ENCODE assay signal across 23 mouse cellular contexts in genomic region chr12:104279056-104279435, GRCm38 (mm10). TPM values are rescaled to one million over a fixed set of nuclear protein-coding genes. Genes with fewer than 3 reads are reported as not detected.
DNase-seq lines count a peak whose midpoint lies in the region; ATAC-seq lines count a peak whose summit lies in the region.
"Had no signal": no experiment of that assay in that cellular context is flagged by ENCODE, and none has a peak within 500 bp of the region (broad histone marks: within the 10 kb centered on the region; RNA-seq: fewer than 3 reads in every experiment).

No protein-coding gene starts in this region.

- H3K36me3 ChIP-seq in forebrain, embryonic 14.5 days (ENCODE audit: control insufficient read depth, insufficient read depth, low read length), result no peaks in the 10 kb centered on the region
- no peaks in the 10 kb centered on the region for H3K36me3 ChIP-seq in midbrain, embryonic 15.5 days (replicated peaks)
- H3K36me3 ChIP-seq in heart, embryonic 11.5 days (ENCODE audit: control insufficient read depth, insufficient read depth, low read length), result no peaks in the 10 kb centered on the region
- H3K36me3 ChIP-seq: embryonic facial prominence, embryonic 12.5 days; heart, embryonic 10.5 days; intestine, embryonic 15.5 days; lung, embryonic 15.5 days had no signal

- 2% methylated on average over 3 of the region's 3 CpGs for WGBS in forebrain, embryonic 14.5 days
- 9% methylated on average over 3 of the region's 3 CpGs for WGBS in midbrain, embryonic 15.5 days
- 16% methylated on average over 3 of the region's 3 CpGs for WGBS in heart, embryonic 11.5 days (ENCODE audit: insufficient replicate concordance)

- ATAC-seq in forebrain, embryonic 14.5 days, result peak; percentile 84
- ATAC-seq in midbrain, embryonic 15.5 days (replicated peaks), result peak; percentile 75; the same call in 1 of the 2 replicates
- no peak for ATAC-seq in heart, embryonic 11.5 days (replicated peaks; ENCODE audit: insufficient number of reproducible peaks, low FRiP score, low TSS enrichment)
- ATAC-seq: intestine, embryonic 15.5 days; Patski had no signal

- no peak overlapping the region for H3K9ac ChIP-seq in forebrain, embryonic 14.5 days (ENCODE audit: low read length)
- H3K9ac ChIP-seq in midbrain, embryonic 15.5 days, result no peak overlapping the region
- H3K9ac ChIP-seq in heart, embryonic 11.5 days (ENCODE audit: low read depth, low read length), result no peak overlapping the region
- H3K9ac ChIP-seq: embryonic facial prominence, embryonic 12.5 days; hindbrain, embryonic 14.5 days; intestine, embryonic 15.5 days; lung, embryonic 15.5 days had no signal

- DNase-seq in embryo, embryonic 10 days (ENCODE audit: low spot score), result peak; percentile 18
- DNase-seq in embryo, embryonic 9.5 days (ENCODE audit: extremely low spot score), result no peak
- DNase-seq in retina, postnatal 1 day, result peak; percentile 7
- DNase-seq in retina, embryonic 14.5 days (ENCODE audit: low spot score), result no peak
- peak; percentile 58 for DNase-seq in forebrain, embryonic 14.5 days (ENCODE audit: low spot score)
- no peak for DNase-seq in kidney, adult 11 months
- DNase-seq: adrenal gland, postnatal 10 days; cerebellum, adult 11-12 months; cerebellum, postnatal 14 days; gastrocnemius, postnatal 36 days; heart, postnatal 10 days; kidney, postnatal 36 days had no signal

- H3K27me3 ChIP-seq in forebrain, embryonic 14.5 days (replicated peaks; ENCODE audit: control insufficient read depth, insufficient read depth, low read length), result no peaks in the 10 kb centered on the region
- no peaks in the 10 kb centered on the region for H3K27me3 ChIP-seq in midbrain, embryonic 15.5 days (replicated peaks)
- no peaks in the 10 kb centered on the region for H3K27me3 ChIP-seq in heart, embryonic 11.5 days (ENCODE audit: control insufficient read depth, insufficient read depth, low read length)
- H3K27me3 ChIP-seq: embryonic facial prominence, embryonic 12.5 days; intestine, embryonic 15.5 days; lung, embryonic 15.5 days; Patski had no signal

- no peaks in the 10 kb centered on the region; the same call in 1 of the 2 replicates for H3K4me1 ChIP-seq in forebrain, embryonic 14.5 days (ENCODE audit: control insufficient read depth, insufficient read depth, low read length)
- H3K4me1 ChIP-seq in midbrain, embryonic 15.5 days, result 0 out of 2 replicates have a peak, but pooled peaks cover 4% of the 10 kb centered on the region
- no peaks in the 10 kb centered on the region for H3K4me1 ChIP-seq in heart, embryonic 11.5 days (ENCODE audit: control insufficient read depth, insufficient read depth, low read length)
- H3K4me1 ChIP-seq: heart, embryonic 10.5 days; intestine, embryonic 15.5 days; lung, embryonic 15.5 days had no signal

- H3K9me3 ChIP-seq in forebrain, embryonic 14.5 days (replicated peaks; ENCODE audit: control insufficient read depth, low read length), result no peaks in the 10 kb centered on the region; the same call in 1 of the 2 replicates
- H3K9me3 ChIP-seq in midbrain, embryonic 15.5 days, result no peaks in the 10 kb centered on the region; the same call in 1 of the 2 replicates
- no peaks in the 10 kb centered on the region for H3K9me3 ChIP-seq in heart, embryonic 11.5 days (replicated peaks; ENCODE audit: control insufficient read depth, low read length)
- H3K9me3 ChIP-seq: heart, embryonic 10.5 days; intestine, embryonic 15.5 days; lung, embryonic 15.5 days had no signal

- peak overlapping the region; percentile 15; the same call in 1 of the 2 replicates for H3K4me2 ChIP-seq in forebrain, embryonic 14.5 days (ENCODE audit: low read length)
- H3K4me2 ChIP-seq in midbrain, embryonic 15.5 days, result no peak overlapping the region
- H3K4me2 ChIP-seq in heart, embryonic 11.5 days, result no peak overlapping the region
- H3K4me2 ChIP-seq: embryonic facial prominence, embryonic 12.5 days; hindbrain, embryonic 14.5 days; intestine, embryonic 15.5 days; lung, embryonic 15.5 days had no signal

- H3K27ac ChIP-seq in forebrain, embryonic 14.5 days (ENCODE audit: low read depth, low read length), result no peak overlapping the region
- H3K27ac ChIP-seq in midbrain, embryonic 15.5 days, result no peak overlapping the region
- no peak overlapping the region for H3K27ac ChIP-seq in heart, embryonic 11.5 days (ENCODE audit: low read depth, low read length)
- H3K27ac ChIP-seq: embryonic facial prominence, embryonic 12.5 days; heart, embryonic 10.5 days; hindbrain, embryonic 14.5 days; intestine, embryonic 15.5 days; lung, embryonic 15.5 days; macrophage had no signal

- no peak overlapping the region for H3K4me3 ChIP-seq in forebrain, embryonic 14.5 days (ENCODE audit: low read depth, low read length)
- no peak overlapping the region for H3K4me3 ChIP-seq in midbrain, embryonic 15.5 days
- H3K4me3 ChIP-seq in heart, embryonic 11.5 days (ENCODE audit: low read depth, low read length), result no peak overlapping the region
- H3K4me3 ChIP-seq: embryonic facial prominence, embryonic 12.5 days; heart, embryonic 10.5 days; intestine, embryonic 15.5 days; lung, embryonic 15.5 days had no signal

RNA-seq across cellular contexts. Expression of gene Serpina3i, which starts 16.1 kb away (rescaled TPM):
- not detected in 2 replicates for polyA plus RNA-seq in forebrain, embryonic 14.5 days (2014; fragmentation: Nextera tagmentation; extraction: Ambion mirVana)
- polyA plus RNA-seq in midbrain, embryonic 15.5 days (2015; fragmentation: Nextera tagmentation; extraction: Ambion mirVana), result 0.08 TPM in 1 of 2 replicates, not detected in the other
- not detected in 2 replicates for polyA plus RNA-seq in heart, embryonic 11.5 days (2014; fragmentation: Nextera tagmentation; extraction: Ambion mirVana)
- polyA plus RNA-seq: heart, embryonic 10.5 days; intestine, embryonic 15.5 days; macrophage had no signal

RNA-seq across cellular contexts. Expression of gene Serpina3j, which starts 35.3 kb away (rescaled TPM):
- not detected in 2 replicates for polyA plus RNA-seq in forebrain, embryonic 14.5 days (2014; fragmentation: Nextera tagmentation; extraction: Ambion mirVana)
- polyA plus RNA-seq in midbrain, embryonic 15.5 days (2015; fragmentation: Nextera tagmentation; extraction: Ambion mirVana), result not detected in 2 replicates
- polyA plus RNA-seq in heart, embryonic 11.5 days (2014; fragmentation: Nextera tagmentation; extraction: Ambion mirVana), result not detected in 2 replicates
- polyA plus RNA-seq: embryonic facial prominence, embryonic 12.5 days; heart, embryonic 10.5 days; hindbrain, embryonic 14.5 days; intestine, embryonic 15.5 days; kidney, embryonic 14.5 days; liver, adult 2 months; macrophage; Patski had no signal

RNA-seq across cellular contexts. Expression of gene Serpina3g, which starts 43.0 kb away (rescaled TPM):
- polyA plus RNA-seq in forebrain, embryonic 14.5 days (2014; fragmentation: Nextera tagmentation; extraction: Ambion mirVana), result 0.24 and 0.26 TPM in 2 replicates
- polyA plus RNA-seq in midbrain, embryonic 15.5 days (2015; fragmentation: Nextera tagmentation; extraction: Ambion mirVana), result 0.56 and 0.80 TPM in 2 replicates
- 1.0 and 1.1 TPM in 2 replicates for polyA plus RNA-seq in heart, embryonic 11.5 days (2014; fragmentation: Nextera tagmentation; extraction: Ambion mirVana)

RNA-seq across cellular contexts. Expression of gene Serpina3k, which starts 59.2 kb away (rescaled TPM):
- not detected in 2 replicates for polyA plus RNA-seq in forebrain, embryonic 14.5 days (2014; fragmentation: Nextera tagmentation; extraction: Ambion mirVana)
- not detected in 2 replicates for polyA plus RNA-seq in midbrain, embryonic 15.5 days (2015; fragmentation: Nextera tagmentation; extraction: Ambion mirVana)
- polyA plus RNA-seq in heart, embryonic 11.5 days (2014; fragmentation: Nextera tagmentation; extraction: Ambion mirVana), result not detected in 2 replicates
- polyA plus RNA-seq: embryonic facial prominence, embryonic 12.5 days; heart, embryonic 10.5 days; hindbrain, embryonic 14.5 days; intestine, embryonic 15.5 days; kidney, embryonic 14.5 days; lung, embryonic 15.5 days; macrophage; Patski had no signal

RNA-seq across cellular contexts. Expression of gene Serpina3m, which starts 59.2 kb away (rescaled TPM):
- polyA plus RNA-seq in forebrain, embryonic 14.5 days (2014; fragmentation: Nextera tagmentation; extraction: Ambion mirVana), result not detected in 2 replicates
- not detected in 2 replicates for polyA plus RNA-seq in midbrain, embryonic 15.5 days (2015; fragmentation: Nextera tagmentation; extraction: Ambion mirVana)
- not detected in 2 replicates for polyA plus RNA-seq in heart, embryonic 11.5 days (2014; fragmentation: Nextera tagmentation; extraction: Ambion mirVana)
- polyA plus RNA-seq: embryonic facial prominence, embryonic 12.5 days; heart, embryonic 10.5 days; hindbrain, embryonic 14.5 days; intestine, embryonic 15.5 days; kidney, embryonic 14.5 days; lung, embryonic 15.5 days; macrophage had no signal

Comparison
In these comparisons a context has a peak if more than half of its experiments do, and no peak if none do; other contexts are left out.
1. DNase-seq: peak in embryo, embryonic 10 days (single experiment), retina, postnatal 1 day (single experiment) and forebrain, embryonic 14.5 days (single experiment); none in embryo, embryonic 9.5 days (single experiment), retina, embryonic 14.5 days (single experiment) and kidney, adult 11 months (single experiment).